Mouse (Mus musculus): ENCODE data around the gene Rap1gap2. TPM values are rescaled to one million over a fixed set of nuclear protein-coding genes. Genes with fewer than 3 reads are reported as not detected.

The Rap1gap2 gene
- total and polyA plus RNA-seq, 3 experiments: 55.4 to 79.8 (median 76.6) TPM

DNA sequence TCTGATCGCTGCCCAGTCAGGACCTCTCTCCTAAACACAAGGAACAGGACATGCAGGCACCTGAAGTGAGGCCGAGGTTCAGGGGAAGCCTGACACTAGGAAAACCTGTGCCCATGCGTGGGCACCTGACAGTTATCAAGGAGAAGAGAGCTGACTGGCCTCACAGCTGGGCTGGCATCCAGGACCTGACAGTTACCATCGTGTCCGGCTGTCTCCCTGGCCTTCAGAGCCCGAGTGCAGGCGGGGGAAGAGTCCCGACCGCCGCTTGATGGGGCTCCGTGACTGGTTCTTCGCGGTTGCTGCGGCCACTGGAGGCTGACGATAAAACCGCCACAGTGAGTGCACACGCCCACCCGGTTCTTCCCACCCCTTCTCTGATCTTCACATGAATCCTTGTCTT is 215.1 kb downstream of the Rap1gap2 start:
- H3K4me2 ChIP-seq (ENCODE audit: insufficient read depth, low read depth, poor library complexity, severe bottlenecking): no peak overlapping the region
- H3K4me1 ChIP-seq (ENCODE audit: control insufficient read depth in 1 of 2, insufficient read depth in 2 of 2): no peaks in the 10 kb centered on the region
- TF ChIP-seq ZNF384 (IDR thresholded peaks at IDR 0.05; ENCODE audit: low read depth, low read length): no peak
- TF ChIP-seq CTCF (conservative IDR thresholded peaks at IDR 0.05 in 1 of 2, IDR thresholded peaks at IDR 0.05 in 1 of 2; ENCODE audit: low read depth in 2 of 2, low read length in 2 of 2): no peak
- TF ChIP-seq EP300 (IDR thresholded peaks at IDR 0.05; ENCODE audit: low read length): no peak
- TF ChIP-seq IRF4 (IDR thresholded peaks at IDR 0.05; ENCODE audit: low read depth, low read length): no peak
- TF ChIP-seq MAZ (IDR thresholded peaks at IDR 0.05; ENCODE audit: low read depth, low read length): no peak
- TF ChIP-seq SMC3 (IDR thresholded peaks at IDR 0.05; ENCODE audit: low read depth, low read length): no peak
- TF ChIP-seq NELFE (IDR thresholded peaks at IDR 0.05; ENCODE audit: low read depth, low read length): no peak
- TF ChIP-seq ETS1 (conservative IDR thresholded peaks at IDR 0.05; ENCODE audit: low read depth, low read length): no peak
- TF ChIP-seq UBTF (IDR thresholded peaks at IDR 0.05; ENCODE audit: low read depth, low read length): no peak
- TF ChIP-seq CHD1 (IDR thresholded peaks at IDR 0.05; ENCODE audit: low read depth, low read length): no peak
- TF ChIP-seq PAX5 (IDR thresholded peaks at IDR 0.05; ENCODE audit: low read length): no peak
- TF ChIP-seq RAD21 (IDR thresholded peaks at IDR 0.05; ENCODE audit: low read depth, low read length): no peak
- no peak for TF ChIP-seq RCOR1 (conservative IDR thresholded peaks at IDR 0.05; ENCODE audit: low read depth, low read length)
- dilution Hi-C loops (cut with MboI; ENCODE audit: extremely low pct_ligation_motif_present, extremely low pct_unique_long_range_greater_than_20kb, low sequenced_read_pairs): no loop called here
- in situ Hi-C loops (cut with MboI; ENCODE audit: low pct_ligation_motif_present, low pct_unique_long_range_greater_than_20kb, low sequenced_read_pairs): loop anchor here (10.0 to 25.0 kb wide), 2 partner anchors 129 to 442 kb away; partner anchors contain the start of gene Mnt
- H3K79me2 ChIP-seq (replicated peaks; ENCODE audit: control insufficient read depth, extremely low read depth, insufficient read depth, poor library complexity, severe bottlenecking): no peaks in the 10 kb centered on the region
- H3K36me3 ChIP-seq (replicated peaks in 1 of 2; ENCODE audit: control insufficient read depth in 1 of 2, insufficient read depth in 1 of 2, low read length in 1 of 2): peaks cover 93 to 97% of the 10 kb centered on the region in 2 experiments
- no peaks in the 10 kb centered on the region for H3K27me3 ChIP-seq (replicated peaks)
- DNase-seq (ENCODE audit: extremely low read depth): no peak
- H3K9ac ChIP-seq (ENCODE audit: insufficient read depth, low read depth): no peak overlapping the region
- H3K9me3 ChIP-seq (replicated peaks; ENCODE audit: low read length): no peaks in the 10 kb centered on the region
- no peak overlapping the region for H3K4me3 ChIP-seq (replicated peaks in 1 of 3; ENCODE audit: low read depth in 2 of 3, low read length in 2 of 3, poor library complexity in 1 of 3)
- no peak overlapping the region for H3K27ac ChIP-seq (ENCODE audit: insufficient read depth, low read depth)

DNA sequence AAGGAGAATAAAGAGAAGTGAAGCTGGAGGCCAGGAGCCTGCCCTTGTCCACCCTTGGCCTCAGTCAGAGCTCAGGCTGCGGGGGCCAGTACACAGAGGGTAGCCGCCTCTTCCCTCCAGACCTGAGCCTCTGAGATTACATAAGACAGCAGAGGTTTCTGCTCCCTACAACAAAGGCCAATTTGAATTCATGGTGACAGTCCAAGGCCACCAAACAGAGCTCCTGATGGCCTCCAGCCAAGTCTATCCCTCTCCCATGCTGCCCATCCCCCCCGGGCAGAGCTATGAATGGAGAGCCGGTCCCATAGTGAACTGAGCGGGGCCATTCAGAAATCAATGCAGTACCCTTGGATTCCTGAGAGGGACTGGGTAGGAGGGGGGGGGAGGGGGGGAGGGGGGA is 217.2 kb downstream of the Rap1gap2 start:
- DNase-seq (ENCODE audit: extremely low read depth): no peak
- no peak overlapping the region for H3K4me2 ChIP-seq (ENCODE audit: insufficient read depth, low read depth, poor library complexity, severe bottlenecking)
- dilution Hi-C loops (cut with MboI; ENCODE audit: extremely low pct_ligation_motif_present, extremely low pct_unique_long_range_greater_than_20kb, low sequenced_read_pairs) (no loop called here), in situ Hi-C loops (cut with MboI; ENCODE audit: low pct_ligation_motif_present, low pct_unique_long_range_greater_than_20kb, low sequenced_read_pairs) (loop anchor here (10.0 to 25.0 kb wide), 2 partner anchors 131 to 444 kb away; partner anchors contain the start of gene Mnt)
- H3K79me2 ChIP-seq (replicated peaks; ENCODE audit: control insufficient read depth, extremely low read depth, insufficient read depth, poor library complexity, severe bottlenecking): no peaks in the 10 kb centered on the region
- H3K4me1 ChIP-seq (ENCODE audit: control insufficient read depth in 1 of 2, insufficient read depth in 2 of 2): no peaks in the 10 kb centered on the region
- TF ChIP-seq RAD21 (IDR thresholded peaks at IDR 0.05; ENCODE audit: low read depth, low read length): no peak
- TF ChIP-seq MAX (IDR thresholded peaks at IDR 0.05; ENCODE audit: low read length): no peak
- no peak for TF ChIP-seq ZKSCAN1 (IDR thresholded peaks at IDR 0.05; ENCODE audit: borderline replicate concordance, low read depth, low read length)
- H3K9me3 ChIP-seq (replicated peaks; ENCODE audit: low read length): no peaks in the 10 kb centered on the region
- H3K36me3 ChIP-seq (replicated peaks in 1 of 2; ENCODE audit: control insufficient read depth in 1 of 2, insufficient read depth in 1 of 2, low read length in 1 of 2): peaks cover 90 to 97% of the 10 kb centered on the region in 2 experiments
- no peaks in the 10 kb centered on the region for H3K27me3 ChIP-seq (replicated peaks)
- no peak overlapping the region for H3K9ac ChIP-seq (ENCODE audit: insufficient read depth, low read depth)
- H3K4me3 ChIP-seq (replicated peaks in 1 of 3; ENCODE audit: low read depth in 2 of 3, low read length in 2 of 3, poor library complexity in 1 of 3): no peak overlapping the region
- no peak overlapping the region for H3K27ac ChIP-seq (ENCODE audit: insufficient read depth, low read depth)
